Mouse (Mus musculus): ENCODE measurements around the gene Ak9.
A peak's percentile ranks its signal among the peaks of the same experiment; 100 is the strongest.
"Not testable (repeated sequence)": the region's sequence is repeated elsewhere in the genome, so short reads cannot be mapped to it uniquely, and the experiment has no call there.

The Ak9 gene

DNA sequence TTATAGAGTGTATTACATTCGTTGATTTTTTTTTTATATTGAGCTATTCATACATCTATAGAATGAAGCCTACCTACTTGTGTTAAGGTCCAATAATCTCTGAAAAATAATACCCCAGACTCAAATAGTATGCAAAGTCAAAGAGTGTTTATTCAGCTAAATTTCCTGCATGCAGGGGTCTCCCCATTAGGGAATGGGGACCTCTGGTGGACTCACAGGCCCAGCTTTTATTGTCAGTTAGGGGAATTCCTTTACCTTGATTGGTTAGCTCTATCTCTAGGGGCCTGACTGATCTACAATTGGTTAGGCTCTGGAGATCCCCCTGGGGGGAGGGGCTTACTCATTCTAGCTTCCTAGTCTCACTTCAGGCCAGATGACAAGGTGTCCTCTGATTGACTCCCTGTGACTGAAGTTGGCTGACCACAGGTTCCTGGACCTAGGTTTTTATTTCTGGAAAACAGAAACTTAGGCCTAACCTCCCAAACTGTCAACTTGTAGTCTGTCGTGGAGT, 28.8 kb downstream of the Ak9 start:
- no peak for DNase-seq (ENCODE audit: low spot score in 2 of 2)

DNA sequence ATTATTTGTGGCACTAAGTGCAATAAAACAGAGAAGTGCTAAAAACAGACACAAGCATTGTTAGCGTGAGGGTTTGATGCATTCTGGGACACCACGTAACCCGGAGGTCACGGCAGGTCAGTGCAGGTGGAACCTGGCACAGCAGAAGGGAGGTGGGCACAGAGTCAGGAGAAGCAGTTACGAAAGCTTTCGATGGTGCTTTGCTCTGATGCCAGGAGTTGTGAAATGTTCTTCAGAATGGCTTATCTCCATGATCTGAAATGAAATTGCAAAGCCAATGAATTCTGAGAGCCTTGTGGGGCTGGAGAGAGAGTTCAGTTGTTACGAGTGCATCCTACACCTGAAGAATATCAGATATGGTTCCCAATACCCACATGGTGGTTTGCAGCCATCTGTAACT, 37.6 kb downstream of the Ak9 start:
- no peak for DNase-seq (ENCODE audit: low spot score in 2 of 2)

DNA sequence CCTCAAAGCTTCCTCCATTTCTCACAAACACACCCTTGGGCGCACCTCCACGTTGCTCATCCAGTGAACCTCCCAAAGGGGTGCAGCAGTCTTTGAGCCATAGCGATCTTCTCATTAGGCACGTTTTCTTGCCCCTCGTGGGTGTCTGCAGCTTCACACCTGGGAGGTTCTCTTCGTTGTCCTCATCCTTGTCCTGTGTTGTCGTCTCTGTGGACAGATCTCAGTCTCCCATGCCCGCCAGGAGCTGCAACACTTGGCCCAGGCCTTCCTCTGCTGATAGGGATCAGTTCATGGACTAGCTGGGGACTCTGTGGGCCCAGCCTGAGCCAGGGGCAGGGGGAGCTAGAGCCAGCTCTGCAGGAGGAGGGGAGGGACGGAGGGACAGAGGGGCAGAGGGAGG, 61.3 kb downstream of the Ak9 start:
- DNase-seq (ENCODE audit: low spot score in 2 of 2) = no peak

DNA sequence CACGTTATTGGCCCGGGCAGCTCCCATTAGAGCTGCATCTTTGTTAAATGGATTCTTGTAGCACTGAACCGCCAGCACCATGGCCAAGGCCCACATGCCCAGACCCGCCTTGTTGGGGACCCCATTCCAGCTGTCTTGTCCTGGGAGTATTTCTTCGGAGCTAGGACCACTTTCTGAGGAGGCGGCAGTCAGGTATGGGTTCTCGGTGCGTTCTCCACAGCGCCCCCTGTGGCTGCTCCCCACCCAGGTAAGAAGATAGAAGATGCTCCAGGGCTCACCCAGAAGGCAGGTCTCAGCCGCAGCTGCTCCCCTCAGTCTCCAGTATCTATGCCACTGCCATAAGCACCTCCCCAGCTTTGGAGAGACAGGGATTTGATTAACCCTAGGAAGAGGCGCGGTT, 76.7 kb downstream of the Ak9 start:
- DNase-seq (ENCODE audit: low spot score in 2 of 2) = no peak

DNA sequence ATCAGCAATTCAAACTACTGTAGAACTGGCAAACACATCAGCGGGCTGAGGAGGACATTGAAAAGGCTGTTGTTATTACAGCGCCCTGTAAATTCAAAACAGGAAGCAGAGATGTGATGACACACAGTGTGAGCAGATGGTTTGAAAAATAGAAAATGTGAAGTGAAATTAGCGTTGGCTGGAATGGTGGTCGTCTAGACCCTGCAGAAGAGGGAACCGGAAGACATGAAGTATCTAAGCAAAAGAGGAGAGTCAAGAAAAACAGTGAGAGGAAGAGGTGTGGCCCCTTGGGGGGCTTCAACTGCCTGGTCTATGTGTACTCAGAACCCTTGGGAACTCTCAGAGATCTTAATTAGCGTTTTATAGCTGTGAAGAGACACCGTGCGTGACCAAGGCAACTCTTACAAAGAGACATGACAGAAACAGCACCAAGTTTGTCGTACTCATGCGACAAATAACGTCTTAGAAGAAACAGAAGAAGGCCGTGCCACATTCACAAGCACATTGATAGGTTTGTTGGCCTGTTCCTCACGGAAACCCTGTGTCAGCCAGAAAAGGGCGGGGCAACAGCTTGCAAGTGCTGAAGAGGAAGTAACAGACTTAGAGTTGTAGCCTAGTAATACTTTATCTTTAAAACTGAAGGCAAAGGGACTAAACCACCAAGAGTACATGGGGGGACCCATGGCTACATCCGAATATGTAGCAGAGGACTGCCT, 81.9 kb downstream of the Ak9 start:
- DNase-seq (ENCODE audit: low spot score in 2 of 2) = no peak

DNA sequence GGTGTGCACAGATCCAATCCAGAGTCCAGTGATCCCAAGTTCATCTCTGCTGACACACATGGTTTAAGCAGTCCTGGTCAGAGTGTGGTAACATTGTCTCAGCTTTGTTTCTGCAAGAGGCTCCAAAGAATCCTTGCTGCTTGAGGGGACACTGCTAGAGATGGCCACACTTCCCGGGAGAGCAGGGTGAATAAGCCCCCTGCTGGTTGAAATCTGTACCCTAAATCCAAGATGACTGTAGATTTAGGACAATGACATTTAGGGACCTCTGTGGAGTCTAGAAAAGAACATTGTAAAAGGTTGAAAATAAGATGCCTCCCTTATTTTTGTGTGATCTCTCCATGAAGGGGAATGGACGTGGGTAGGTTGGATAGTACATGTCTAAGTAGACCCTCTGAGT, 89.8 kb downstream of the Ak9 start:
- DNase-seq (ENCODE audit: low spot score in 2 of 2) = no peak

DNA sequence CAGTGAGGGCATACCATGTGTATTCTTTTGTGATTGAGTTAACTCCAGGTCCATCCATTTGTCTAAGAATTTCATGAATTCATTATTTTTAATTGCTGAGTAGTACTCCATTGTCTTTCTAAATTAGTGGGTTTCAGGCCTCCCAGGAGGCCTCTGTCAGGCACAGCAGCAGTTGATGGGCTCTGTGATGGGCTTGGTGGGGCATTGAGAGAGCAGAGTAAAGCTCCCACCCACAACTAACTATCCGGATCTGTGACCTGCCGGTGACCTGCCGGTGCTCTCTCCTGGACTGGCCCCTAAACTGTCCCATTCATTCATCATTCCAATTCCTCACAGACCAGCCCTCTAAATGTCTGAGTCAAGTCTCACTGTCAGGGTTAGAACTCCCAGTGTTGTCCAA, 97.3 kb downstream of the Ak9 start:
- no peak for DNase-seq (ENCODE audit: low spot score in 2 of 2)

DNA sequence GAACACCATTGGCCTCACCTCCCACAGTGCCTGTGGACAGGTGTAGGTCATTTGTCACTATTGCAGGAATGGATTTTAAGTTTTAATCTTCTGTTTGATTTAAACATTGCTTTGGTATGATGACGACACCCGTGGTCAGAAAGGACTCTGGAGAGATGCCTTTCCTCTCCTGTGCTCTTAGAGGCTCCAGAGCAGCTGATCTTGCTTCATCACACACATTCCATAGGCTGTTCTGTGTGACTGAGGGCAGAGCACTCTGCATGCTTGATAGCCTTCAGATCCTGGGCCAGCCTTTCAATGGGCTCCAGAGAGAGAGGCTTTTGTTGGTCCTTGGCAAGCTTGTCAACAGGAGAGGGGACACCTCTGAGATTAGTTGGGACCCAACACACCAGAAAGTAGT, 99.6 kb downstream of the Ak9 start:
- no peak for DNase-seq (ENCODE audit: low spot score in 2 of 2)

DNA sequence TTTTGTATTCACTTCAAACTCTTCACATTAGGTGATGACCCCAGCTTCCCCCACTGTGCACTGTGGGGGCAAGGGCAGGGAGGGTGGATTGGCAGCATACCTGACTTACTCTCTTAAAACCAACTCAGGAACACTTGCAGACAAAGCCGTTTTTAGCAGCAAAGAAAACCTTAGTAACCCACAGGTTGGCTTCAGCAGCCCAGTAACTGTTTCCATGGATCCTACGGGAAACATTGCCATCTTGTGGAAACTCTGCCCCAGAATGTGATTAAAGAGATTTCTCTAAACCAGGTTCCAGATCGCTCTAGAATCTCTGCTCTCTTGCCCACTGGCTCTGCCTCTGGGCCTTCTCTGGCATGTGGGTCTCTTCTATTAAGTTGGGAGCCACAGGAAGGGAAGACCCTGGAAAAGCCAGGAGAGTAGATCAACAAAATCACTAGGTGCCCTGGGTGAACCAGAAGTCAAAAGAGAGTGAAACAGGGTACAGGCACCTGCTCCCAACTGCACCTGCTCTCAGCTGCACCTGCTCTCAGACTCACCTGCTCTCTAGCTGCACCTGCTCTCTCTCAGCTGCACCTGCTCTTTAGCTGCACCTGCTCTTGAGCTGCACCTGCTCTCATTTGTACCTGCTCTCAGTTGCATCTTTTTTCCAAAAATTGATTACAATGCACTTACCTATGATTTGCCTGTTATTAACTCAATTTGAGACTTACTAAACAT, 100.3 kb downstream of the Ak9 start:
- no peak for DNase-seq (ENCODE audit: low spot score in 2 of 2)

DNA sequence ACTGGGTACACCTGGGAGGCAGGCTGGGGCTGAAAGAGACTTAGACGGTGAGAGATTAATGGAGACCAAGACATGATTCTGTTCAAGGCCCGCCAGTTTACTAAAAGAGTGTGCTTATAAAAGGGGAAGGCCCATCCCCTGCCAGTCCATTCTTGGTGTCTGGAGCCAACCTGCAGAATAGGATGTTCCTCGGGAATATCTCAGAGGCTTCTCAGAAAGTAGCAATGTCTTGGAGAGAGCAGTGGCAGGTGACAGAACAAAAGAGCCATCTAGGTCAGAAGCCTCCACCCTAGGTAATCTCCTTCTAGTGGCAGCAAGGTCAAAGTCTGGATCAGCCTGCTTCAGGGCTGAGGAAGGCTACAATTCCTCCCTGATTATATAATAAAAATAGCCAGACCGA, 106.4 kb downstream of the Ak9 start:
- not testable (repeated sequence) for DNase-seq (ENCODE audit: low spot score in 2 of 2)

DNA sequence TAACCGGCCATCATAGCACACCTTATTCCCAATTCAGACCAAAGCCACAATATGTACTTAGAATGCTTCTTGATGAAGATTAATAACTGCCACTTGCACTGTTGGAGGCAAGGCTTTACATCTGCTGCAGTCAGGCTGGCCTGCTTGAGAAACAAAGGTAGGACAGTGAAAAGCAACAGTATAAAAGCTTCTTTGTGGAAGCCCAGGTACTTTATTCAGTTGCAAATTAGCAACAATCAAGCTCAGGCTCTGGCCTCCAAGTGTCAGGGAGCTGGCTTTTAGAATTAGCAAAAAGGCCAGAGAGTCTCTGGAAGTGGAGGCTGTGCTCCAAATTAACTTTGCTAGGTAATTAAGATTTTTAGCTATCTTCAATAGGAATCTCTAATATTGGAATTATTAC, 107.0 kb downstream of the Ak9 start:
- DNase-seq (ENCODE audit: low spot score in 2 of 2) = not testable (repeated sequence)

DNA sequence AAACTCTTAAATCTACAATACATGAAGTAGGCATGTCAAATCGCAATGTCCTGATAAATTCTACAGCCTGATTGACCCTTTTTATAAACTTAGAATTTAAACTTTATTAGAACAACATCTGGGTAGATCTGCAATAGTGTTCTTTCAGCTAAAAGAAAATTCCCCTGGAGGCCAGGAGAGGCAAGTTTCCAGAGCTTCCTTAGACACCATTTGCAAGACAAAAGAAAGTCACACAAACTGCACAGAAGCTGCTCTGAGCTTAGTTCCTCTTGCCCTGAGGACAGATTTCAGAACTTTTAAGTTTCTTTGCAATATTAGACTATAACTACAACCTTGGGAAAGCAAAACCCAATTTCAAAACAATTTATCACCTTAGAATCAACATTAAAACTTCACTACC, 109.7 kb downstream of the Ak9 start:
- not testable (repeated sequence) for DNase-seq (ENCODE audit: low spot score in 2 of 2)

DNA sequence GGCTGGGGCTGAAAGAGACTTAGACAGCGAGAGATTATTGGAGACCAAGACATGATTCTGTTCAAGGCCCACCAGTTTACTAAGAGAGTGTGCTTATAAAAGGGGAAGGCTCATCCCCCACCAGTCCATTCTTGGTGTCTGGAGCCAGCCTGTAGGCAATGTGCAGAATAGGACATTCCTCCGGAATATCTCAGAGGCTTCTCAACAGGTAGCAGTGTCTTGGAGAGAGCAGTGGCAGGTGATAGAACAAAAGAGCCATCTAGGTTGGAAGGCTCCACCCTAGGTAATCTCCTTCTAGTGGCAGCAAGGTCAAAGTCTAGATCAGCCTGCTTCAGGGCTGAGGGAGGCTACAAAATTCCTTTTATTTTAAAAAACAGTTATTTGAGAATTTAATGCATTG, 111.6 kb downstream of the Ak9 start:
- DNase-seq (ENCODE audit: low spot score in 2 of 2) = not testable (repeated sequence)

DNA sequence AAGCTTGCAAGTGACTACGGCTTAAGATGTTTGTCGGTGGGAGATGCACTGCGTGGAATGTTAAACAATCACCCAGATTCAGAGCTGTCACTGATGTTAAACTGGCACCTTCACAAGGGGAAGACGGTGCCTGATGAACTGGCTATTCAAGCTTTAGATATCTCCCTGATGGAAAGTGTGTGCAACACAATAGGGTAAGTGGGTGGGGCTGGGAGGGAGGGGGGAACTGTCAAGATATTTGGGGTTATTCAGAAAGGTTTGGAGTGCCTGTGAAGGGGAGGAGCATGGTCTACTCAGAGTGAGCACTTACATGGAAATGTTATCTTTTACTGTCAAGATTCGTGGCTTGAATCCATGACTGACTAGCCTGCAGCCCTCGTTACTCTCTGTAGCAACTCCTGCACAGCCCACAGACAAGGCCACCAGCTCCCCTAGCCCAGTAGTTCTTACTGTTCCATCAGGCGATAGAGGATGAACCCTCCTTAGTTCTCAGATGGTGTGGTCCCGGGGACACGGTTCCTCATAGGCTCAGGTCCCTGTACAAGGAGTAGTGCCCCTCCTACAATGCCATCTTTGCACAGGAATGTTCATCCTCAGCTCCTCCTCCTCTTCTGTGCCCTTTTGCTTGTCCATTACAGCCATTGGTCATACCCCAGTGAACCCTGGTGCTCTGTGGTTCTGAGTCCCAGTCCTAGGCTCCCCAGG, 116.9 kb downstream of the Ak9 start:
- DNase-seq (ENCODE audit: low spot score in 2 of 2) = no peak

DNA sequence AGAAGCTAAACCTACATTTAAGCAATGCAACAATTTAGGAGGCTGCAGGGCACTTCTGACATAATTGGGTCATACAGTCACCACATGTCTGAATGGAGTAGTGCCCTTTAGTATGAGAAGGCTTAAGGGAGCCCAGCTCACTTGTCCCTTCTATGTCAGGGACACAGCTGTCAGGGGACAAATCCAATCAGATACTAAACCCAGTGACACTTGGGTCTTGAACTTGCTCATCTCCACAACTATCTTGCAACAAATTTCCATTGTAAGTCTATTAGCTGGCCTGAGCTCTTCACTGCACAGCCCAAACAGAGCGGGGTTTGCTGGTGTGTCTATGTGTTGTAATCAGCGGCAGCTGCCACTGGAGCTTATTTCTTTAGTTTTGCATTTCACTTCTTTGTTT, 119.9 kb downstream of the Ak9 start:
- no peak for DNase-seq (ENCODE audit: low spot score in 2 of 2)

DNA sequence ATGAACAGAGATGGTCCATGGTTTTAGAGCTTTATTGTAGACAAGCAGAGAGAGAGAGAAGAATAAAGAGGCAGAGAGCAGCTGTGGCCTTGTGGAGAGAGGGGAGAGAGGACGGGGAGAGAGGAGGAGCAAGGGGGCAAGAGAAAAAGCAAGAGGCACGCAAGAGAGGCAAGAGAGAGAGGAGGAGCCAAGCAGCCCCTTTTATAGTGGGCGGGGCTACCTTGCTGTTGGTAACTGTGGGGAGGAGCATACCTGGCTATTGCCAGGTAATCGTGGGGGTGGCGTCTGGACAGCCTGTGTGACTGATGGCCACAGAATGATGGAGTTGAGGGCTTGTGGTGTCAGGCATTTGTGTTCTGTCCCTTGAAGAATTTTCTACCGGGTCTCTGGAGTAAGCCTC, 122.6 kb downstream of the Ak9 start:
- no peak for DNase-seq (ENCODE audit: low spot score in 2 of 2)

DNA sequence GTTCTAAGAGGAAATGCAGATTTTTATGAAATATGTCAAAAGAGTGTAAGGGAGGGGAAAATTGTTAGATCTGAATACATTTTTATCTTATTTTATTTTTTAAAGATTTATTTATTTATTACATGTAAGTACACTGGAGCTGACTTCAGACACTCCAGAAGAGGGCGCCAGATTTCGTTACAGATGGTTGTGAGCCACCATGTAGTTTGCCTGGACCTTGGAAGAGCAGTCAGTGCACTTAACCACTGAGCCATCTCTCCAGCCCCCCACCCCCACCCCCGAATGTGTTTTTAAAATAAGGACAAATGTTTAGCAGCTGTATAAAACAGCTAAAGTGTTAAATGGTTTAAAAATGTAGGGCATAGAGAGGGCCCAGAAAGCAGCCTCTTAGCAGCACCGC, 130.8 kb downstream of the Ak9 start:
- DNase-seq (ENCODE audit: low spot score in 2 of 2) = peak in 1 of 2 experiments; percentile 26

DNA sequence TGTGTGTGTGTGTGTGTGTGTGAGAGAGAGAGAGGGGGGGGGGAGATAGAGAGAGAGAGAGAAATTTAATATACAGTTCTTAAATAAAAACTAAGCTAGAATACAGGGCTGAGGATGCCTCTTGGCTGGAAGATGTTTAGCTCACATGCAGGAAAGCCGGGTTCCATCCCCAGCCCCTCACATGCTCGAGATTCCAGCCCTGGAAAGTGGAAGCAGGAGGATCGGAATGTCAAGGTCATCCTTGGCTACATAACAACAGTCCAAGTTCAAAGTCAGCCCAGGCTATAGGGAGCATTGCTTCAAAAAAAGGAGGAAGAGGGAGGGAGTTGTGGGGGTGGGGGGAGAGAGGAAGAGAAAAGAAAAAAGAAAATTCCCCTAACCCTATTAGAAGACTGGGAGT, 131.4 kb downstream of the Ak9 start:
- no peak for DNase-seq (ENCODE audit: low spot score in 2 of 2)

DNA sequence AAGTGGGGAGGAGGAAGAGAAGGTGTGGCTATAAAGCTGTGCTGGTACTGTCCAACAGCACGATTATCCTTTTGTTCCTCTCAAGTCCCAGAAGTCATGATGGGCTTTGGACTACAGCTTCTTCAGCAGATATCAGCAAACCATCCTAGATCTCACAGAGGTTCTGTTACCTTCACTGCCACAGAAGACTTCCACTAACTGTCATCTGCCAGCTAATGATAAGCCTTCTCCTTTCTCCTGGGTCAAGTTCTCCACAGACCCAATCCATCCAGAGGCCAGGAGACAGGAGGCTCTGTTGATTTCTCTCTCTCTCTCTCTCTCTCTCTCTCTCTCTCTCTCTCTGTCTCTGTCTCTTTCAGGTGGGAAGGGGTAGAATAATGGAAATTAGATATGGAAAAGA, 144.4 kb downstream of the Ak9 start:
- no peak for DNase-seq (ENCODE audit: low spot score in 2 of 2)

DNA sequence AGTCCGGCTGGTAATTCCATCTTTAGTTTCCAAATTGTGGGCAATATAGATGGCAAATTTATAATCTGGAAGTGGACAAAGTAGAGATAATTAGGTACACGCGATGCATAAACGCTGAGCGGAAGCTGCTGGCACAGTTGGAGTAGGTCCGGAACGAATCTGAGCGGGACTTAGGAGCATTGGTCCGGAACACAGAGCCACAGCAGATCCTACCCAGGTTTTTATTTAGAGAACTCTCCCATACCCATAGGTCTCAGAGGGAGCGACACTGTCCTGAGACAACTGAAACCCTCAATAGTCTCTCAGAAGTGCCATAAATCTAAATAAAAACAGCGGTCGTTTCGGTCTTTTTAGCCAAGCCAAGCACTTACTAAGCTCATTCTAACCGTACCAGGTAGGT, 145.9 kb downstream of the Ak9 start:
- no peak for DNase-seq (ENCODE audit: low spot score in 2 of 2)

DNA sequence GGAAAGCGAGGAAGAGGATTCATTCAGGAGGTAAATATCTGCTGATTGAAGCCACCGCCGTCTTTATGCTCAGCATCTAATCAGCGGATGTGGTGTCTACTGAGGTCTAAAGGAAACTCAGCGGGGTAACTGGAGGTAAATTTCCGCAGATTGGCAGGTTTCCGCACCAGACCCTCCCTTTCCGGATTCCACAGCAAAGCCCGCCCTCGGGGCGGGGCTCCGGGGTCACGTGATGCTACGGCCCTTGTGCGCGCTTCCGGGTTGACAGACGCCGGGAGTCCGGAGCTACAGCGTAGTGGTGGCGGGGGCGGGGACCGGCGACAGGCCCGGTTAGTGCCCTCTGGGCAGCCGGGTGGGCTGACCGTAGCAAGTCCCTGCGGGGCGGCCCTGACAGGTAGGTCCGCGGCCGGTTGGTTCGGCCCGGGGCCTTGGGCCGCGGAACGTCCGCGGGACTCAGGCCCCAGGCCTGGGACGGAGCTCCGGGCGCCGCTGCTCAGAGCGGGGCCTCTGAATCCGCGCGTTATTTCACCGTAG, 146.4 kb downstream of the Ak9 start, which contains the start of gene Zbtb24:
TSS of gene Zbtb24 (plus strand) at position 247 of the 534 bp plus-strand sequence.
- DNase-seq (ENCODE audit: low spot score in 2 of 2) = peak; percentile 79 to 90

DNA sequence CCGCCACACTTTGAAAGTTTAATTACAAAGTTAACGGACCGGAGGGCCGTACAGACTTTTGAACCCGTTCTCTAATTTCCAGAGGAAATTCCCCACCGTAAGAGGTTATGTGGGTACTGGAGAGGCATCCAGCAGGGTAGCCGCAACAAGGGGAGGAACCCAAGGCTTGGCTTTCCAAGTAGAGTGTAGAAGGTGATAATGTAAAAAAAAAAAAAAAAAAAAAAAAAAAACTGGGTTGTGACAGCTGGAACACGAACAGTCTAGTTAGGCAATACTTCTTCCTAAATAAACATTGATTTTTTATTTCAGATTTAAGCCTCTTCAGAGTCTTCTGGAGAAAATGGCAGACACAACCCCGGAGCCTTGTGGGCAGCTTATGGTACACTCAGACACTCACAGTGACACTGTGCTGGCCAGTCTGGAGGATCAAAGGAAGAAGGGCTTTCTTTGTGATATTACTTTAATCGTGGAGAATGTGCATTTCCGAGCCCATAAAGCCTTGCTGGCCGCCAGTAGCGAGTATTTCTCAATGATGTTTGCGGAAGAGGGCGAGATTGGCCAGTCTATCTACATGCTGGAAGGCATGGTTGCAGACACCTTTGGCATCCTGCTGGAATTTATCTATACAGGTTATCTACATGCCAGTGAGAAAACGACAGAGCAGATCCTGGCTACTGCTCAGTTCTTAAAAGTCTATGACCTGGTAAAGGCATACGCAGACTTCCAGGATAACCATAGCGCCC, 147.2 kb downstream of the Ak9 start:
- DNase-seq (ENCODE audit: low spot score in 2 of 2) = no peak

Measured in frontal cortex, postnatal 25 days (tissue).